Mouse (Mus musculus) monocyte, adult 2 months (primary cell): ENCODE data around the gene Mfng.

Source experiments
- DNase-seq, 2 experiments: peaks; one replicate each; pipeline ENCODE4 v3.0.0; 2022; ENCODE audit warnings: low spot score in 2 of 2, low read depth in 1 of 2

Gene Mfng

DNA sequence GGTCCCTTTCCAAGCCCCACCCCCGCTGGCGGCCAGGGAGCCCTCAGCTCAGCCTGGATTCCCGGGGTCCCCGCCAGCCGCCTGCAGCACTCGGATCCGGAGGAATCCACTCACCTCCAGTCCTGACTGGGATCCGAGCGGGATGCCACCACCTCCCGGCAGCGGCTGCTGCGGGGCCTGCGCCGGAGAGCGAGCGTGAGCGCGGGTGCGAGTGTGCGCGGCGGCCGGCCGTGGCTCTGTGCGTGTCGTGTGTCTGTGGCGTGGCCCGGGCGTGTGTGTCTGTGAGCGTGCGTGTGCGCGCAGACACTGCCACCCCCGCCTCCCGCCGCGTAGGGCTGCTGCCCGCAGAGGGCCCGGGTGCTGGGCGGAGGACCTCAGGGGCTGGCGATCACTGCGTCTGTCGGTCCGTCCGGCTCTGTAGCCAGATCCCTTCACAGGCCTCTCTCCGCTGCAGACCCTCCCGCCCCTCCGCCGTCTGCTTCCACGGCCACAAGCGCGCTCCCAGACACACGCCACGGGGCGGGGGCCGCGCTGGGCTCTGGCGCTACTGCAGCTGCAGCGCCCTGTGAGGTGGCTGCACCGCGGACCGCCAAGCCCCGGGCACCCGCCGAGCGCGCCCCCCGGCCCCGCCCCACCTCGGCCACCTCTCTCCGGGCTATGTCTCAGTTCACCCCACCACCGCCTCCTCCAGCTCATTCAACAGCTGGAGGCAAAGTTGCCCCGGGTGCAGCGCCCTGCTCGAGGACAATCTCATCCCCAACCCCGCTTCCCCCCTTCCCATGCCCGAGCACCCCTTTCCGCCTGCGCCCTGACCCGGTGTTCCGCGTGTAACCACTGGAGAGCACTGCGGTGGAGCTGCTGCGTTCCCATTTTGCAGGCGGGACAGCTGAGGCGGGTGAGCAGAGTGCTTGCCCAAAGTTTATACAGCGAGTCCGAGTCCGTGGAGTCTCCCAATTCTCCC, 54.7 kb downstream of the Mfng start, which contains the start of gene Elfn2:
Gene Elfn2 (minus strand): TSS at position 482 of the 961 bp plus-strand sequence.
- no peak for DNase-seq

DNA sequence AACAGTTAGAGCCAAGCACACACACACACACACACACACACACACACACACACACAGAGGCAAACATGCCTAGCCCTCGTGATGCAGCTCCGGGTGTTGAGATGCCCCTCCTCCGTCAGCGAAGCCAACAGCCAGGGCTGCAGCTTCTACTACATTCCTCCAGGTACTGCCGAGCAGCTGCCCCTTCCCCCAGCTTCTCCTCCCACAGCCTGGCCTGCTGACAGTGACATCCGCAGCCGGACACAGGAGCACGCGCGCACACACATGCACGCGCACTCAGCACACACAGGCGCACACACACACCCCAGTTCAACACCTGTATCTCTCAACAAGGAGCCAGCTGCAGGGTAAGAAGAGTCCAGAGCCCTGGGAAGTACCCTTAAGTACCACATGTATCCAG, 56.3 kb downstream of the Mfng start:
- no peak for DNase-seq

DNA sequence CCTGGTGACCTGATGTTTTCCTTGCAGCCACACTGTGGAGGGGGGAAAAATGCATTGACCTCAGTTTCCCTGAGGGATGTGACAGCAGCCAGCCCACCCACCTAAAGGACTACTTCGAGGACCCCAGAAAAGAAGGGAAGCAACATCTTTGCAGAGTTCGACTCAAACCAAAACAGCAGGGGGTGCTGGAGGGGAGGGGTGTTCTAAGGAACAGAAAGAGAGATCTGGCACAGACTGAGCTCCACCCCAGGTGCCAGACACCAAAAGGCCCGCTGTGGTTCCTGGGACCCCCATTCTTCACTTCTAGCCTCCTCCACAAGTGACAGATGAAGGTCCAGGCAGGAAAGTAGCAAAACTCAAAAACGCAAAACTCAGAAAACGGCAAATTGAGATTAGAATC, 57.4 kb downstream of the Mfng start:
- DNase-seq: no peak

DNA sequence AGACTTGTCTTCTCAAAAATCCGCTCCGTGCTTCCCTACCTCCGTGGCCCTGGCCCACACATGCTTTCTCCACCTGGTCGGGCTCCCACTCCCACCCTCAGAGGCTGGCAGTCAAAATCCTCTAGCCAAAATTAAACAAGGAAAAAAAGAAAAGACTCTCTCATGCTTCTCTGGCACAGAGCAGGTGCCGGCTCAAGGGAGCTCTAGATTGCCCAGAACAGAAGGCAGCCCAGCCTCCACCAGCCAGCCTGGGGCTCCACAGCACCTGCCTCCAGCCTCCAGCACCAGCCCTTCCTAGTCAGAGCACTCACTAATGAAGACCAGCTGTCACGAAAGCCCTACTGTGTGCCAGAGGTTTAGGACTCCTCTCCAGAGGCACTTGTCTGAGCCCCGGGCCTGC, 59.5 kb downstream of the Mfng start:
- no peak for DNase-seq

DNA sequence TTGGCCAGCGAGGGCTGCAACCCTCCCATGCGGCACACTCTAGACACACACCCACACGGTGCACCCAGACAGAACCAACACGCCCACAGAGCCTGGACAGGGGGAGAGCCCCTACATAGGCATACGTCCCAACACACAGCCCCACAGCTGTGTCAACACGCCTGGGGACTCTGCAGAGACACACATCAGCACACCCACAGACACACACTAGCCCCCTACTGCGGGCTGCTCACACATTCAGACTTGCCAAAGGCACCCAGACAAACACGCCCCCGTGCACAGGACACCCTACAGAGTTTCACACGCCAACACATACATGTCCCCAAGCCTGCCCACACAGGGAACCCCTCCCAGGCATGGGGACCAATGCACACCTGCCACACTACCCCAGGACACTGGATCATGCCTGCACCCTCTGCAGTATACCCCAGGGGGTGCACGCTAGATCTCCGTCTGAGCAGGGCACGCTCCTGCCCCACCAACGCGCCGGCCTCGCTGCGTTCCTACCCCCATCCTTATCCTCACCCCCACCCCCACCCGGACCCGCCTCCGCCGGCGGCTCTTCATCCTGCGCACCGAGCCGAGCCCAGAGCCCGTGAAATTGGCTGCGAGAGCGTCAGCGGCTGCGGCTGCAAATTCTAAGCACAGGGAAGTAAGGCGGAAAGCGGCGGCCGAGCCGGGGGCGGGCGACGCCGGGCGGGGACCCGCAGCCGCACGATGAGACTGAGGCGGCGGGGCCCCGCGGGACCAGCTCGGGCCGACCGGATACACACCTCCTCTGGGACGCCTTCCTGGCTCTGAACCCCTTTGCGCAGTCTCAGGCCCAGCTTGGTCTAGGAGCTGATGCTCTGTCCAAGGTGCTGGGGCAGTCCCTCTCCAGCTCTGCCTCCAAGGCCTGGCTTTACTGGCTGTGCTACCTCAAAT, 60.7 kb downstream of the Mfng start:
- no peak for DNase-seq

DNA sequence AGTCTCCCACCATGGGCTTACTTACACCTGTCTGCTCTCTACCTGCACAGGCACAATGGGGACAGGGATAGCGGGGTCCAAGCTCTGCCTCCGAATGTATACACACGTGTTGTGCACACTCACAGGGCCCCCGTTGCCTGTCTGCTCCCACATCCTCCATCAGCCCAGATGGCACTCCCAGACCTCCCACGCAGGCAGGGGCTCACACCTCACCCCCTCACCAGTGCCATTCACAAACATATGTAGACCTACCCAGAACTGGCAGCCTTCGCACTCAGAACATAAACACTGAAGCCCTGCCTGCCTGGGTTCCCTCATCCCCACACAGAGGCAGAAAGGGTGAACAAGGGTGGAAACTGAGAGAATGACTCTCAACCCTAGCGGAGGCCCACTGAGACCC, 61.3 kb downstream of the Mfng start:
- DNase-seq: no peak

DNA sequence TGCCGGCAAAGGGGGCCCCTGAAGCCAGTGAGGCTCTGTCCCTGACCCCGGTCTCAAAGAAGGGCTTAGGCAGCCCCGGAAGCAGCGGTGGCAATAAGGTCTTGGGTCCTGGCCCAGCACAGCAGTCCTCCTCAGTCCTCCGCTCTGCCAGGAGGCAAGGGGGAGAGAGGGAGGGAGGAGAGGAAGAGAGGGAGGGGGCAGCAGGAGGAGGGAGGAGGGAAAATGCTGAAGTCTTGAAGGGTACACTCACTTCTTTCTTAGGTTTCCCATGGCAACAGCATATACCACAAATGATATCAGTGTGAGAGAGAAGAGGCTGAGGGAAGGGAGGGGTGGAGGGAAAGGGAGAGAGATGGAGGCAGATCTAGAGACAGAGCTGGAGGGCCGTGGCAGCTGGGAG, 62.6 kb downstream of the Mfng start:
- DNase-seq: no peak

DNA sequence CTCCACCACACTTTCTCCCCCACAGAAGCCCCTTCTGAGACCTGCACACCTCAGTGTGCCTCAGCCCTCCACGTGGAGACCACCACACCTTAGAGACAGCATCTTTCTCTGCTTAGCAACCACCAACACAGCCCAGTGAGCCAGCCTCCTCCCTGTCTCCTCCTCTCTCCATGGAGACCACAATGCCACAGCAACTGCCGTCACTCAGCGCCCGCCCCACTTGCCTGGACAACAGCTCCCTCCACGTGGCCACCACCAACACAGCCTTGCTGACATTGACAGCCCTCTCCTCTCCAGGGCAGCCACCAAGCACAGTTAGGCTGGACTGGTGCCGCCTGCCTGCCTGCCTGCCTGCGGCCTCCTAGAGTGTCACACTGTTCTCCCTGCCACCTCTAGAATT, 63.5 kb downstream of the Mfng start:
- DNase-seq: no peak

DNA sequence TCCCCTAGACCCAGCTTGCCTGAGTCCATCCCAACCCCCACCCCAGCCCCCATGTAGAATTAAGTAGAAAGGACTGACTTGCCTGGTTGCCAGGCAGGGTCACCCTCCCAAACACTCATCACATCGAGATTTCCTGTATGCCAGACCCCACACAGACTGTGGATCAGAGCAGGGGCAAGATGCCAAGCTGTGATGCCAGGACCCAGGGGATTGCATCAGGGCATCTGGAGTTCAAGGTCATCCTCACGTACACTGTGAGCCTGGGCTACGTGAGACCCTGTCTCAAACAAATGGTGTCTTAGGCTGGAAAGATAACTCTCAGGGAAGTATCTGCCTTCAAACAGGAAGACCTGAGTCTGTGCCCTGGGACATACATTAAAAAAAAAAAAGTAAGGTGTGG, 66.6 kb downstream of the Mfng start:
- DNase-seq: no peak
